Mouse (Mus musculus): ENCODE measurements around the gene Wwox.

Wwox gene

GRCm38 (mm10) chr8:114604315-114604714 lies 164.9 kb downstream of the Wwox start:
- DNase-seq: no peak

- DNase-seq: no peak
These were observed 166.2 kb downstream of the Wwox start for GRCm38 (mm10) chr8:114605651-114606050.

- no peak for DNase-seq
These were observed 169.9 kb downstream of the Wwox start for GRCm38 (mm10) chr8:114609330-114609729.

GRCm38 (mm10) chr8:114611075-114611474 lies 171.6 kb downstream of the Wwox start:
- DNase-seq: no peak

- no peak for DNase-seq
These were observed 172.6 kb downstream of the Wwox start for GRCm38 (mm10) chr8:114612091-114612490.

GRCm38 (mm10) chr8:114615413-114615812 lies 176.0 kb downstream of the Wwox start:
- no peak for DNase-seq

GRCm38 (mm10) chr8:114615908-114616307 lies 176.5 kb downstream of the Wwox start:
- no peak for DNase-seq

GRCm38 (mm10) chr8:114618908-114619508 lies 179.6 kb downstream of the Wwox start:
- no peak for DNase-seq

GRCm38 (mm10) chr8:114625402-114625801 lies 185.9 kb downstream of the Wwox start:
- DNase-seq: no peak

GRCm38 (mm10) chr8:114626897-114627296 lies 187.4 kb downstream of the Wwox start:
- DNase-seq: no peak

- DNase-seq: no peak
These were observed 190.3 kb downstream of the Wwox start for GRCm38 (mm10) chr8:114629719-114630118.

GRCm38 (mm10) chr8:114631087-114631486 lies 191.6 kb downstream of the Wwox start:
- DNase-seq: no peak

- no peak for DNase-seq
These were observed 194.7 kb downstream of the Wwox start for GRCm38 (mm10) chr8:114634151-114634550.

- no peak for DNase-seq
These were observed 195.4 kb downstream of the Wwox start for GRCm38 (mm10) chr8:114634669-114635410.

GRCm38 (mm10) chr8:114636376-114636775 lies 196.9 kb downstream of the Wwox start:
- DNase-seq: no peak

GRCm38 (mm10) chr8:114641809-114642208 lies 202.4 kb downstream of the Wwox start:
- no peak for DNase-seq

GRCm38 (mm10) chr8:114650789-114651188 lies 211.3 kb downstream of the Wwox start:
- DNase-seq: peak; percentile 23 to 50

- peak; percentile 67 to 73 for DNase-seq
These were observed 218.3 kb downstream of the Wwox start for GRCm38 (mm10) chr8:114657789-114658188.

- no peak for DNase-seq
These were observed 219.0 kb downstream of the Wwox start for GRCm38 (mm10) chr8:114658475-114658874.

- no peak for DNase-seq
These were observed 223.6 kb downstream of the Wwox start for GRCm38 (mm10) chr8:114663053-114663452.

- no peak for DNase-seq
These were observed 226.1 kb downstream of the Wwox start for GRCm38 (mm10) chr8:114665521-114665920.

GRCm38 (mm10) chr8:114670801-114671200 lies 231.3 kb downstream of the Wwox start:
- no peak for DNase-seq

GRCm38 (mm10) chr8:114671237-114671674 lies 231.8 kb downstream of the Wwox start:
- DNase-seq: no peak

- DNase-seq: no peak
These were observed 234.0 kb downstream of the Wwox start for GRCm38 (mm10) chr8:114673416-114673815.

- DNase-seq: peak; percentile 88 to 93
These were observed 235.7 kb downstream of the Wwox start for GRCm38 (mm10) chr8:114675151-114675550.
